9 mouse cellular contexts compared by ENCODE assay signal in genomic region chr17:31637866-31638570, GRCm38 (mm10). TPM values are rescaled to one million over a fixed set of nuclear protein-coding genes. Genes with fewer than 3 reads are reported as not detected.
DNase-seq lines count a peak whose midpoint lies in the region; ATAC-seq and TF ChIP-seq lines count a peak whose summit lies in the region.
"Had no signal": no experiment of that assay in that cellular context is flagged by ENCODE, and none has a peak within 500 bp of the region (broad histone marks: within the 10 kb centered on the region; RNA-seq: fewer than 3 reads in every experiment).

No protein-coding gene starts in this region.

- no peak for TF ChIP-seq EP300 in liver, postnatal 0 days (IDR thresholded peaks at IDR 0.05; ENCODE audit: low read depth)
- TF ChIP-seq EP300 in stomach, postnatal 0 days (optimal IDR thresholded peaks at IDR 0.05): no peak

- intact Hi-C loops in gastrocnemius, adult 2 months (cut with DNase I): no loop called here

- ATAC-seq in kidney, embryonic 16.5 days (ENCODE audit: low FRiP score, low TSS enrichment): no peak
- ATAC-seq in liver, postnatal 0 days: no peak
- ATAC-seq in stomach, postnatal 0 days (ENCODE audit: low FRiP score, low TSS enrichment): no peak

- 64% methylated on average over 9 of the region's 9 CpGs for WGBS in kidney, embryonic 16.5 days
- 55% methylated on average over 9 of the region's 9 CpGs for WGBS in liver, postnatal 0 days (ENCODE audit: insufficient replicate concordance)
- 57% methylated on average over 9 of the region's 9 CpGs for whole genome bisulfite sequencing in stomach, postnatal 0 days

- H3K9me3 ChIP-seq in kidney, embryonic 16.5 days (ENCODE audit: low read length): no peaks in the 10 kb centered on the region
- no peaks in the 10 kb centered on the region for H3K9me3 ChIP-seq in liver, postnatal 0 days (ENCODE audit: low read length)
- H3K9me3 ChIP-seq in stomach, postnatal 0 days (ENCODE audit: control insufficient read depth, low read length): no peaks in the 10 kb centered on the region
- H3K9me3 ChIP-seq: megakaryocyte, embryonic 14.5 days had no signal

- H3K27ac ChIP-seq in gastrocnemius, adult 2 months: peak overlapping the region; percentile 78; the same call in 1 of the 2 replicates
- H3K27ac ChIP-seq in kidney, embryonic 16.5 days (ENCODE audit: low read length): no peak overlapping the region
- peak overlapping the region; percentile 97 for H3K27ac ChIP-seq in liver, postnatal 0 days (ENCODE audit: low read depth)
- no peak overlapping the region for H3K27ac ChIP-seq in stomach, postnatal 0 days (replicated peaks)

- TF ChIP-seq CTCF in gastrocnemius, adult 2 months (IDR thresholded peaks at IDR 0.05): no peak
- no peak for TF ChIP-seq CTCF in liver, postnatal 0 days (IDR thresholded peaks at IDR 0.05; ENCODE audit: low read depth)
- TF ChIP-seq CTCF in stomach, postnatal 0 days (IDR thresholded peaks at IDR 0.05; ENCODE audit: low read depth): no peak

- peak; percentile 46 for DNase-seq in gastrocnemius, adult 2 months
- no peak for DNase-seq in gastrocnemius, postnatal 25 days
- peak; percentile 58 for DNase-seq in adipocyte (ENCODE audit: low spot score)
- DNase-seq in frontal cortex, postnatal 10 days (ENCODE audit: low spot score in 2 of 2): peak; percentile 68 to 80
- DNase-seq in liver, postnatal 0 days: peak; percentile 58
- DNase-seq in stomach, postnatal 0 days (ENCODE audit: low spot score): no peak
- no peak for DNase-seq in embryo, embryonic 10.5 days (ENCODE audit: low spot score)

- H3K4me1 ChIP-seq in kidney, embryonic 16.5 days (ENCODE audit: insufficient read depth, low read length): peaks cover 11% of the 10 kb centered on the region
- H3K4me1 ChIP-seq in liver, postnatal 0 days (ENCODE audit: insufficient read depth): peaks cover 13% of the 10 kb centered on the region; the same call in 1 of the 2 replicates
- peaks cover 6% of the 10 kb centered on the region; the same call in 1 of the 2 replicates for H3K4me1 ChIP-seq in stomach, postnatal 0 days (replicated peaks; ENCODE audit: control insufficient read depth, insufficient read depth)

- peaks cover 16% of the 10 kb centered on the region for H3K27me3 ChIP-seq in kidney, embryonic 16.5 days (ENCODE audit: insufficient read depth, low read length)
- peaks cover 21% of the 10 kb centered on the region; the same call in 1 of the 2 replicates for H3K27me3 ChIP-seq in liver, postnatal 0 days (ENCODE audit: insufficient read depth, low read length)
- no peaks in the 10 kb centered on the region for H3K27me3 ChIP-seq in stomach, postnatal 0 days (ENCODE audit: control insufficient read depth, insufficient read depth, low read length)

- H3K9ac ChIP-seq in kidney, embryonic 16.5 days (replicated peaks; ENCODE audit: low read length): no peak overlapping the region
- no peak overlapping the region for H3K9ac ChIP-seq in liver, postnatal 0 days (replicated peaks)
- H3K9ac ChIP-seq in stomach, postnatal 0 days (ENCODE audit: low read length): no peak overlapping the region

- H3K36me3 ChIP-seq in kidney, embryonic 16.5 days (ENCODE audit: insufficient read depth, low read length): no peaks in the 10 kb centered on the region
- no peaks in the 10 kb centered on the region for H3K36me3 ChIP-seq in liver, postnatal 0 days (replicated peaks; ENCODE audit: insufficient read depth, low read length)
- H3K36me3 ChIP-seq in stomach, postnatal 0 days (ENCODE audit: control insufficient read depth, insufficient read depth, low read length): no peaks in the 10 kb centered on the region

- H3K4me2 ChIP-seq in kidney, embryonic 16.5 days (replicated peaks; ENCODE audit: low read depth, low read length): peak overlapping the region; percentile 99; the same call in 1 of the 2 replicates
- no peak overlapping the region for H3K4me2 ChIP-seq in liver, postnatal 0 days (ENCODE audit: low read depth, low read length)
- peak overlapping the region; percentile 1; the same call in 1 of the 2 replicates for H3K4me2 ChIP-seq in stomach, postnatal 0 days (replicated peaks; ENCODE audit: low read depth)

- H3K4me3 ChIP-seq in gastrocnemius, adult 2 months: no peak overlapping the region; the same call in 1 of the 2 replicates
- no peak overlapping the region for H3K4me3 ChIP-seq in kidney, embryonic 16.5 days (ENCODE audit: low read length)
- H3K4me3 ChIP-seq in liver, postnatal 0 days (ENCODE audit: low read depth, low read length): no peak overlapping the region
- H3K4me3 ChIP-seq in stomach, postnatal 0 days (ENCODE audit: low read depth, low read length): no peak overlapping the region

RNA-seq across cellular contexts. Expression of gene Cbs, which starts 1.0 kb away (rescaled TPM):
- total RNA-seq in gastrocnemius, adult 2 months (2021): under 1 TPM; 0.82 to 0.95 TPM
- total RNA-seq in gastrocnemius, postnatal 25 days (2021): 1 to 10 TPM in 1 of 2 experiments, under 1 TPM in 1; 0.59 to 1.7 TPM
- polyA plus RNA-seq in kidney, embryonic 16.5 days (2015; fragmentation: Nextera tagmentation; extraction: Ambion mirVana): 3.8 and 5.0 TPM in 2 replicates
- polyA plus RNA-seq in liver, postnatal 0 days (2015; fragmentation: Nextera tagmentation; extraction: Ambion mirVana): 63.7 and 70.1 TPM in 2 replicates
- 0.83 and 1.2 TPM in 2 replicates for polyA plus RNA-seq in stomach, postnatal 0 days (2015; fragmentation: Nextera tagmentation; extraction: Ambion mirVana)

RNA-seq across cellular contexts. Expression of gene U2af1, which starts 20.7 kb away (rescaled TPM):
- 10 to 100 TPM; 67.8 to 68.3 TPM for total RNA-seq in gastrocnemius, adult 2 months (2021)
- 10 to 100 TPM; 57.1 to 65.9 TPM for total RNA-seq in gastrocnemius, postnatal 25 days (2021)
- 262 and 338 TPM in 2 replicates for polyA plus RNA-seq in kidney, embryonic 16.5 days (2015; fragmentation: Nextera tagmentation; extraction: Ambion mirVana)
- polyA plus RNA-seq in liver, postnatal 0 days (2015; fragmentation: Nextera tagmentation; extraction: Ambion mirVana): 118 and 124 TPM in 2 replicates
- 155 and 161 TPM in 2 replicates for polyA plus RNA-seq in stomach, postnatal 0 days (2015; fragmentation: Nextera tagmentation; extraction: Ambion mirVana)

RNA-seq across cellular contexts. Expression of gene Cryaa, which starts 39.6 kb away (rescaled TPM):
- not detected for total RNA-seq in gastrocnemius, adult 2 months (2021)
- not detected for total RNA-seq in gastrocnemius, postnatal 25 days (2021)
- not detected in 2 replicates for polyA plus RNA-seq in kidney, embryonic 16.5 days (2015; fragmentation: Nextera tagmentation; extraction: Ambion mirVana)
- not detected in 2 replicates for polyA plus RNA-seq in liver, postnatal 0 days (2015; fragmentation: Nextera tagmentation; extraction: Ambion mirVana)
- 0.12 and 0.24 TPM in 2 replicates for polyA plus RNA-seq in stomach, postnatal 0 days (2015; fragmentation: Nextera tagmentation; extraction: Ambion mirVana)

Comparison
In these comparisons a context has a peak if more than half of its experiments do, and no peak if none do; other contexts are left out.
1. DNase-seq: peak in gastrocnemius, adult 2 months (single experiment), adipocyte (single experiment), frontal cortex, postnatal 10 days (2 of 2) and liver, postnatal 0 days (single experiment); none in gastrocnemius, postnatal 25 days (single experiment), stomach, postnatal 0 days (single experiment) and embryo, embryonic 10.5 days (single experiment).
2. H3K27ac ChIP-seq: peak in gastrocnemius, adult 2 months (single experiment) and liver, postnatal 0 days (single experiment); none in kidney, embryonic 16.5 days (single experiment) and stomach, postnatal 0 days (single experiment).
3. RNA of gene Cbs, which starts 1.0 kb away (polyA plus RNA-seq): 63.7 to 70.1 TPM in liver, postnatal 0 days; 3.8 to 5.0 TPM in kidney, embryonic 16.5 days and 0.83 to 1.2 TPM in stomach, postnatal 0 days; every median in the first group is over 10 times any median in the second.